Mouse (Mus musculus) G1E (cell line): ENCODE data around the gene Ntrk3.

Experiments used
- CTCF ChIP-seq: IDR thresholded peaks from 2 replicates; pipeline ENCODE4 v1.5.1; 2012; ENCODE audit warnings: low read depth, low read length, inconsistent platforms, mixed read lengths
- GATA1 ChIP-seq: IDR thresholded peaks from 2 replicates; pipeline ENCODE4 v1.6.1; 2012; ENCODE audit warnings: borderline replicate concordance, low read length, inconsistent platforms, mixed read lengths
- POLR2AphosphoS5 ChIP-seq: IDR thresholded peaks from 2 replicates; pipeline ENCODE4 v1.6.1; 2012; ENCODE audit warnings: low read depth, low read length, inconsistent platforms; ENCODE audit not compliant: insufficient replicate concordance
- TAL1 ChIP-seq: conservative IDR thresholded peaks from 2 replicates; pipeline ENCODE4 v1.6.1; 2012; ENCODE audit warnings: low read depth, low read length, inconsistent platforms, mixed read lengths

DNA sequence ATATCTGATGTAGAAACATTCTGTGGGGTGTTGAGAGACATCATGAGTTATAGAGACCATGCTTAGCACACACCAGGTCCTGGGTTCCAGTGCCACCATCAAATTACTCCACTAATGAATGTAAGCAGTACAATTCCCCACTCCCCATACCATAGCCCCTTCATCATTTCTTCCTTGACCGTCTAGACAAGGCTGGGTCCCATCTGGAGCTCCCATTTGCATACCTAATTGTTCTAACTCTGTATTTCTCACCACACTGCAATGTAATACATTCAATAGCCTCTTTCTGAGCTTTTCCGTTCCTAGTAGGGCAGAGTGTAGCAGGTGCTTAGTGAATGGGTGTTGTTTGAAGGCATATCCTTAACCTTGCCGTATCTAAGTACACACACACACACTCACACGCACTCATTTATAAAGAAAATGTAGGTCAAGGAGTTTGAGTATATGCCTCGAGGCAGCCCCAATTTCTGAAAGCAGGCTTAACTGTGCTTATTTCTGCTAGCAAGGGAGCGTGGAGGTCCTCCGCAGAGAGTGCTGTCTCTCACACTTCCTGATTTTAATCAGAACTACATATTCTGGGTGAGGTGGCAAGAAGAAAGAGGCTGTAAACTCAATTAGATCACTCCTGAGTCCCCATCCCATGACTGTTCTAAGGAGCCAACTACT lies 17.9 kb downstream of the Ntrk3 start:
- TF ChIP-seq TAL1 (no peak), CTCF (no peak), GATA1 (no peak), POLR2AphosphoS5 (no peak)
